Comparison of ENCODE assay signal across 16 mouse cellular contexts in the genomic region with DNA sequence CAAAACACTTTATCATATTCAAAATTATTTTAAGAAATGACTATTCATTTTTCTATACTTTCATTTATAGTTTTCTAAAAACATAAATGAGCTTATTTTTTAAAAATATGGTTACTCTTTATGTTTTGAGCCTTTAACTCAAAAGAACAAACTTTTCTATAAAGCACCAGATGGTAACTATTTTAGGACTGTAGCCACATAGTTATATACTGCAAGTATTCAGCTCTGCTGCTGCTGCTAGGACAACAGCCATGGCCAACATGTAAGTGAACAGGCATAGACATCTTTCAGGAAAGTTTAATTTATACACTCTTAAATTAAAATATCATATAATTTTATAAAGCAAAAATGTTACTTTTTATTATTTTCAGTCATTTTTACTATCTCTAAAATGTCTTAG.
"Had no signal": no experiment of that assay in that cellular context is flagged by ENCODE, and none has a peak within 500 bp of the region (broad histone marks: within the 10 kb centered on the region; RNA-seq: fewer than 3 reads in every experiment).

No protein-coding gene starts in this region.

- H3K4me2 ChIP-seq: neural tube, embryonic 13.5 days; neural tube, embryonic 15.5 days; stomach, embryonic 15.5 days had no signal

- H3K4me3 ChIP-seq: neural tube, embryonic 13.5 days; neural tube, embryonic 15.5 days; stomach, embryonic 15.5 days had no signal

- H3K36me3 ChIP-seq: neural tube, embryonic 13.5 days; neural tube, embryonic 15.5 days; stomach, embryonic 15.5 days had no signal

- DNase-seq: retina, postnatal 1 day; right cerebral cortex, adult 18-20 months; right cerebral cortex, postnatal 14 days; right cerebral cortex, postnatal 25 days; right cerebral cortex, postnatal 4 days; spleen, adult 18-20 months; thymus, adult 18-20 months; thymus, adult 2 months; thymus, postnatal 14 days; thymus, postnatal 25 days; thymus, postnatal 36 days; thymus, postnatal 4 days had no signal

- H3K27me3 ChIP-seq: neural tube, embryonic 13.5 days; neural tube, embryonic 15.5 days; stomach, embryonic 15.5 days had no signal

- H3K4me1 ChIP-seq: neural tube, embryonic 13.5 days; neural tube, embryonic 15.5 days; stomach, embryonic 15.5 days had no signal

- H3K9ac ChIP-seq: neural tube, embryonic 13.5 days; neural tube, embryonic 15.5 days; stomach, embryonic 15.5 days had no signal

- H3K27ac ChIP-seq: neural tube, embryonic 13.5 days; neural tube, embryonic 15.5 days; stomach, embryonic 15.5 days; stomach, postnatal 0 days had no signal

- H3K9me3 ChIP-seq: neural tube, embryonic 13.5 days; neural tube, embryonic 15.5 days; stomach, embryonic 15.5 days had no signal
